Mouse (Mus musculus): ENCODE measurements around the gene Coq8b.
"Not testable (repeated sequence)": the region's sequence is repeated elsewhere in the genome, so short reads cannot be mapped to it uniquely, and the experiment has no call there.

The Coq8b gene

DNA sequence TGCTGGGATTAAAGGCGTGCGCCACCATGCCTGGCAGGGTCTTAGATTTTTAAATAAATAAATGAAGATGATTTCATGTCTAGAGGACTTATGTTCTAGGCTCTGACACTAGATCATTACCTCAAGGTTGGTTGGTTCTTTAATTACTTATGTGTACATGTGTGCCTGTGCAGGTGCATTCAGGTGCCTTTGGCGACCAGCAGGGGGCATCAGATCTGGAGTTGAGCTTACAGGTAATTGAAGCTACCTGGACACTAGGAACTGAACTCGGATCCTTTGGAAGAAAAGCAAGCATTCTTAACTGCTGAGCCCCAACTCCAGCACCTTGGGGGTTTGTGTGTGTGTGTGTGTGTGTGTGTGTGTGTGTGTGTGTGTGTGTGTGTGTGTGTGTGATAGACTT is 2.0 kb upstream of the Coq8b start:
- no peak for DNase-seq

GRCm38 (mm10) chr7:27231693-27232331 is 1.0 kb upstream of the Coq8b start:
- DNase-seq: no peak

DNA sequence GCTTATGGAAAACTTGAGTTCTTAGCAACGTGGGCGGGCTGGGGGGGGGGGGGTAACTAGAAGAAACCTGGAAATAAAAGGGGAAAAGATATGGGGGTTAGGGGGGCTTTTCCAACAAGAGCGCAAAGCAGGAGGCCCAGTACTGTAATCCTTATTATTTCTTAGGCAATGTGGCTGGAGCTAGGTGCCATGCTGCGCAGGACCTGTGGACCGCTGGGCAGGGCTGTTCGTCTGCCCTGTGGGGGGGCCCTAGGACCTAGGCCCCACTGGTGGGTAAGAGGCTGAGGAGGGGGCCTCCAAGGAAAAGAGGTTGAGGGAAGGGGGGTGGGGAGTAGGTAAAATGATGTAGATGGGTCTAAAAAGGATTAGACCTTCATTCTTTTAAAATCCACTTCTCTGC is 477 bp downstream of the Coq8b start:
- peak; percentile 25 for DNase-seq

GRCm38 (mm10) chr7:27235726-27236125 is 2.9 kb downstream of the Coq8b start:
- DNase-seq: no peak

GRCm38 (mm10) chr7:27237527-27237926 is 4.7 kb downstream of the Coq8b start:
- DNase-seq: no peak

GRCm38 (mm10) chr7:27238568-27238967 is 5.7 kb downstream of the Coq8b start:
- no peak for DNase-seq

- no peak for DNase-seq
Measured at GRCm38 (mm10) chr7:27243211-27243610, 10.4 kb downstream of the Coq8b start.

- DNase-seq: not testable (repeated sequence)
Measured at GRCm38 (mm10) chr7:27244088-27244487, 11.3 kb downstream of the Coq8b start.

GRCm38 (mm10) chr7:27249146-27249545 is 16.3 kb downstream of the Coq8b start:
- peak; percentile 37 for DNase-seq

DNA sequence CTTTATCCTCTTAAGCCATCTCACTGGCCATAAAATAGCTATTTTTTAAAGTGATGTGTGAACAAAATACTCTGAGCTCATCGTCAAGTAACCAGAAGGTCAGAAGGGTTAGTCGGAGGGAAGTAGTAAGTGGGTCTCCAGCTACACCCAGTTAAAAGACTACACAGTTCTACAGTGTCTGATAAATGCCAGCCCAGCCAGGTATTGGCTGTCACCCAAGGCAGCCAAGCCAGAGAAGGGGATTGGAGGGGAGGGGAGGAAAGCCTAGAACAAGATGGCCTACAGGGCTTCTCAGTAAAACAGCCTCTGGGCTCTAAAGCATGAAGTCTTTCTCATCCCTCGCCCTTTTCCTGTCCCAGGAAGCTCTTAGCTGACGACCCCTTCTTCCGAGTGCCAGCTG is 17.1 kb downstream of the Coq8b start:
- DNase-seq: no peak

- DNase-seq: no peak
Measured at GRCm38 (mm10) chr7:27251946-27252345, 19.1 kb downstream of the Coq8b start.

DNA sequence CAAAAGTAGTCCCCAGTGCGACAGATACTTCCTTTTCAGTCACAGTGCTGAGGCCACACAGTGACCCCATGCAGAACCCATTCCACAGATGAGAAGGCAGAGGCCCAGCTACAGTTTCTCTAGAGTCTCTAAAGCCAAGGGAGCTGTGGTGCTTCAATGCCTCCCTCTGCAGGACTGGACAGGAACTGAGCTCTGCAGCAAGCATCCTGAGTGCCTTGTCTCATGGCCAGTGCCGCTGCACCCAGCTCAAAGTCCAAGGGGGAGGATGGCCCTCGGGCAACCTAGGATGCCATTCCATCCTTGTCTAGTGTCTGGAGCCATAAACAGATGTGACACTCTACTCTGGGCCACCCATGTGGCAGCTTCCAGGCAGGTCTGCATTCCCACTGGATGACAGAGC is 22.9 kb downstream of the Coq8b start:
- peak; percentile 24 for DNase-seq

DNA sequence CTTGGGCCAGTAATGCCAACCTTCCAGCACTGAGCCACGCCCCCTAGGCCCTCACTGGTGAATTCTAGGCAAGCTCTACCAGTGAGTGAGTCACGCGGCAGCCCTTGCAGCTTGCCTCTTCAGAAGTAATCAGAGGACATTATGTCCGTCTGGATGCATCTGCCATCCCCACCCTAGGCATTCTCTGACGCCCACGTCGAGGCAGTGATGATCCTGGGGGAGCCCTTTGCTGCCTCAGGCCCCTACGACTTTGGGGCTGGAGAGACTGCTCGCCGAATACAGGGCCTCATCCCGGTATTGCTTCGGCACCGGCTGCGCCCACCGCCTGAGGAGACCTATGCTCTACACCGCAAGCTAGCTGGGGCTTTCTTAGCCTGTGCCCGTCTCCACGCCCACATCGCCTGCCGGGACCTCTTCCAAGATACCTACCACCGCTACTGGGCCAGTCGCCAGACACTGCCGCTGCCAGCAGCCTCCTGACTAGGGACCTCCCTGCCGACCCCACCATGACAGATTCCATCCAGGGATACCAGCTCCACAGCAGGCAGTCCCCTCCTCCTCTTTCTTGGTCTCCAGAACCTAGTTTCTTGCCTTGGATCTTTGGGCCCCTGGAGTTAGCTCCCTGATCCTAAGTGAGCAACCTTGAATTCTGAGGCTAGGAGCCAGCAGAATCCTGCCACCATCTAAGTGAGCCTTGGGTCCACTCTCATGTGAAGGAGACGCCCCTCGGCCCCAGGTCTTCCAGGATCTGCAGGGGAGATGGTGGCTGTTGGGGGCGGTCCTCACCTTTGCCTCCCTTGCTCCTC is 24.4 kb downstream of the Coq8b start:
- DNase-seq: peak; percentile 59

GRCm38 (mm10) chr7:27257852-27258204 is 25.0 kb downstream of the Coq8b start:
- peak; percentile 53 for DNase-seq

DNA sequence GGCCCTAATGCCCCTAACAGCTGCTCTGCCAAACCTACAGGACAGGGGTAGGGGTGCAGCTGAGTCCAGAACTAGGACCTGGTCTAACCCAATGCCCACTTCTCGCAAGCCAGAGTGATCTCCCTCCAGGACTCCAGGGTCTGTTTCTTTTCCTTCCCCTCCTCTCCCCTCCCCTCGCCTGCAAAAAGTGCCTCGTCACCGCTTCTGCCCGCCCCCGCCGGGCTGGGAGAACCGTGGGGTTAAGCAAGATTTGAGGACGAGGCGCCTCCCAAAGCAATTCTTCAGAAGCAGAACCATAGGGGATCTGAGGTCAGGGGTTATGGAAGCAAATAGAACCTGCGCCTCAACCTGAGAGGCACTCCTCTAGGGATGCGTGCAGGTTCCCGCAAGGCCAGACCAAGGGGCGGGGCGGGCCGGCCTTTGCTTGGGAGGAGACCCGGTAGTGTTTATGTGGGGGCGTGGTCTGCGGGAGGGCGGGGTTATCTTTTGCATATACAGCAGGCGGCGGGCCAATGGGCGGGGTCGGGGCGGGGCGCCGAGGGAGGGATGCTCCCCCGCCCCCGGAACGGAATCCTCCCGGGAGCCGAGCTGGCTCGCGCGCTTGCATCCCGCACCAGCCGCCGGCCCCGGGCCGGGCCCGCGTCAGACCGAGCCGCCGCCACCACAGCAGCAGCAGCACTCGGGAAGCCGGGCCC is 25.5 kb downstream of the Coq8b start, which contains the start of gene Numbl:
Gene Numbl, plus strand, starts transcription at position 229 of the 695 bp plus-strand sequence.
- DNase-seq: peak; percentile 97

GRCm38 (mm10) chr7:27259271-27259721 is 26.5 kb downstream of the Coq8b start:
- peak; percentile 50 for DNase-seq

GRCm38 (mm10) chr7:27259771-27260170 is 26.9 kb downstream of the Coq8b start:
- DNase-seq: no peak

DNA sequence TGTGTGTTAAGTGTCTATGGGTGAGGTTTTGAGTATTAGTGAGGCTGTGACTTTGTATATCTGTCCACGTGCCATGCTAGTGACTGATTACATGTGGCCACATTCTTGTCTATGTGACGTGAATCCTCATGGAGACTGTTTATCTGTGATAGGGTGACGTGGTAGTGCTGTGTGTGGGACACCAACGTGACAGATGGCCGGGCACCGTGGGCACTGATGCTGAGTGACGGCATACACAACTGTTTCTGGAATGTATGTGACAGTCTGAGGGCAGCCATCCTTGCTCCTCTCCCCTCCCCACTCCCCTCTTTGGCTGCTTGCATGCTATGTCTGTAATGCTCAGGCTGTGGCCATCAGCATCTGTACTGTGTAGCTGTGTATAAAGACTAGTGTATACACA is 28.0 kb downstream of the Coq8b start:
- no peak for DNase-seq

DNA sequence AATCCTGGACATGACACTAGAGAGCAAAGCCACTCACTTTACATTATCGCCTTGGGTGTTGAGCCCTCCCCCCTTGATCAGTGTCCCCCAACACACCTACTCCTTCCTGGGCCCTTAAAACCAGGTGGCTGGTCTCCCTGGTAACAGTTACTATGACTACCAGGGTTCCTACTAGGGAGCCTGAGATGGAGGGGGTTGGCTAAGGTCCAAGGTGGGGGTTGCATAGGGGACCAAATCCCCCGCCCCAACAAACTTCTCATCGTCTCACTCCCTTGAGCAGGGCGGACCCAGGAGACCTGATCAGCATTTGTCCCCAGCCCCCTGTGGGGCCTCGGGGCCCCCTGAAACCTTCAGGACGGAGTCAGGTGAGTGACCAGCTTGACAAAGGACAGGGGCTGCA is 29.1 kb downstream of the Coq8b start:
- DNase-seq: no peak

GRCm38 (mm10) chr7:27264761-27265160 is 31.9 kb downstream of the Coq8b start:
- no peak for DNase-seq

DNA sequence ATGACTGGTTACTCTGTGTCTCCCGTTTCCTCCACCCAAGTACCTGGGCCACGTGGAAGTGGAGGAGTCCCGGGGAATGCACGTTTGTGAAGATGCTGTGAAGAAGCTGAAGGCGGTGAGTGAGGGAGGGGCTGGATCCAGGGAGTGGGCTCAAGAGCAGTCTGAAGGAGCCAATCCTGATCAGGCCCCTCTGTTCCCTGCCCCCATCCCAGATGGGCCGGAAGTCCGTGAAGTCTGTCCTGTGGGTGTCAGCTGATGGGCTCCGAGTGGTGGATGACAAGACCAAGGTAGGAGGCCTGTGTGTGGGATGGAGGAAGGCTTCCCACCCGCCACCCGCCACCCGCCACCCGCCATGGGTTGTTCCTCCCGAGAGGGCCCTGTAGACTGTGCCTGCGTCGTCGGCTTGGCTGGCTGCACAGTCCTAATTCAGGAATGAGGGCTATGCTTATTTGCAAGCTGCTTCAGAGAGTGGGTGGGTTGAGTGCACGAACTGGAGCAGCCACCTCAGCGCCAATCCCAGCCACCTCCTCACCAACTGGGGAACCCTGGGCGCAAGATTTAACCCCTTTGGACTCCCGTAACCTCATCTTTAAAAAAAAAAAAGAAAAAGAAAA is 33.8 kb downstream of the Coq8b start:
- DNase-seq: no peak

DNA sequence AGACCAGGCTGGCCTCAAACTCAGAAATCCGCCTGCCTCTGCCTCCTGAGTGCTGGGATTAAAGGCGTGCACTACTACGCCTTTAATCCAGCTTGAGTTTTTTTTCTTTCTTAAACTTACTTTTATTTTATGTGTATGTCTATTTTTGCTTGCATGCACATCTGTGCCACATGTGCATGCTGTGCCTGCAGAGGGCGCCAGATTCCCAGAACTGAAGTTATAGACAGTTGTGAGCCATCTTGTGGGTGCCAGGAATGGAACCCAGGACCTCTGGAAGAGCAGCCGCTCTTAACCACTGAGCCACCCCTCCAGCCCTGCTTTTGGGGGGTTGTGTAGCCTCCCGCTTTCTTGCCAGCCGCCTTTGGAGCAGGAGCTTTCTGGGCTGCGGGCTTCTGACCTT is 38.6 kb downstream of the Coq8b start:
- DNase-seq: no peak

GRCm38 (mm10) chr7:27273739-27274351 is 41.0 kb downstream of the Coq8b start:
- peak; percentile 62 for DNase-seq

Measured in embryo, embryonic 11 days (tissue).